Mouse (Mus musculus): ENCODE results near the gene Irgc1.
A peak's percentile ranks its signal among the peaks of the same experiment; 100 is the strongest.

Gene Irgc1

DNA sequence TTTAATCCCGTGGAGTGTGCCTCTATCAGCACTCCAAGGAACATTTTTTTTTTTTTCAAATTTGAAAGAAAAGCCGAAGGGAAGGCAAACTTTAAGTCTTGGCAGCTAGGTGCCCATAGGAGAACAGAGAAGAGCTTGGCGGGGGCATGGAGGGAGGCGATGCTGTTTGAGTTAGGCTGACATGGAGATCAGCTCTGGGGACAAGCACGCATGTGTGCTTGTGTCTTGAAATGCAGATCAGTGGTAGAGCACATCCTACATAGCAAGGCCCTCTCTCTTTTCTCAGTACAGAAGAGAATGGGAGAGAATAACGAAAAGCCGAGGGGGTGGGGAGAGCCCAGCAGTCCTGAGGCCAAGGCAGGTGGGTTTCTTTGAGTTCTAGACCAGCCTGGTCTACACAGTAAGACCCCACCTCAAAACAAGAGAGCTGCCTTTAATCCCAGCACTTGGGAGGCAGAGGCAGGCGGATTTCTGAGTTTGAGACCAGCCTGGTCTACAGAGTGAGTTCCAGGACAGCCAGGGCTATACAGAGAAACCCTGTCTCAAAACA is 53.7 kb downstream of the Irgc1 start:
- DNase-seq, result no peak

DNA sequence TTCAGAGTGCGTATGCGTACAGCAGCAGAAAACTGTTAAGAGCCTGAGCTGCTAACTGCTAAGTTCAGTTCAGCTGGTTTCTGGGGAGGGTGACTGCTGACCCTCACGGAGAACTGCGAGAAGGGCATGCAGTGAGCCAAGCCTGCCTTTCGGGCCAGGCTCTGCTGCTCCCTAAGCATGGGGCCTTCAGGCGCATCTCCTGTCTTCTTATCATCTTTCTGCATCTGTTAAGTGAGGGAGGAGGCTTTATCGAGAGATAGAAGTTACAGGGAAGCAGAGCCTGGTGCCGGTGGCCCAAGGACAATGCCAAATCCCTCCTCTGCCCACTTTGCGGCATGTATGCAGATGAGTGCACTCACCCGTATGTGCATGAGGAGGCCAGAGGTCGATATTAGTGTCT is 55.3 kb downstream of the Irgc1 start:
- DNase-seq, result no peak

DNA sequence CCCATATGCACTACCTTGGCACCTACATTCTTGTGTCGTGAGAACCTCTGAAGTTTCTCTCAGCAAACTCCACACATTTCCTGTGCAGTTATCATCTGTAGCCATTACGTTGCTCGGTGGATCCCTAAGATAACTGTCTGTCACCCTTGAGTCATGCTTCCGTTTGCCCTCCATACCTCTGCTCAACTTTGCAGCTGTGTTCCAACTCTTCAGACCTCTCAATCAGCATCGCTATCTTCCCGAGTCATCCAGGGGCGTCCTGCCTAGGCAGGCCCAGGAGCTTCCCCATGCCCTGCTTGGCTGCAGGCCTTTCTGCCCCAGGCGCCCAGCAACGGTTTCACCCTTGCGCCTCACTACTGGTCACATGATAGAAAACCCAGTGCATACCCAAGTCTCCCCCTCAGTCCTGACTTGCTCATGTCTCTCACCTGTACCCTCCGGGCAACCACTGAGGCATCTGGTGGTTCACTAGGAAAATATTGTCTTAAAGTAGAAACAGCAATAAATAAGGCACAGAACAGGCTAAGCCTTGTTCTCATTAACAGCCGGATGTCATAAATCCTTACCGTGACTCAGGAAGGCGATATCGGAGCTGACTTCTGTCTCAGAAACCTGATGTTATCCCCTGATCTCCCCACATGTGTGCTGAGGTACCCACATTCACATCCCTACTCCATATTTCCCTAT is 57.5 kb downstream of the Irgc1 start:
- no peak for DNase-seq

DNA sequence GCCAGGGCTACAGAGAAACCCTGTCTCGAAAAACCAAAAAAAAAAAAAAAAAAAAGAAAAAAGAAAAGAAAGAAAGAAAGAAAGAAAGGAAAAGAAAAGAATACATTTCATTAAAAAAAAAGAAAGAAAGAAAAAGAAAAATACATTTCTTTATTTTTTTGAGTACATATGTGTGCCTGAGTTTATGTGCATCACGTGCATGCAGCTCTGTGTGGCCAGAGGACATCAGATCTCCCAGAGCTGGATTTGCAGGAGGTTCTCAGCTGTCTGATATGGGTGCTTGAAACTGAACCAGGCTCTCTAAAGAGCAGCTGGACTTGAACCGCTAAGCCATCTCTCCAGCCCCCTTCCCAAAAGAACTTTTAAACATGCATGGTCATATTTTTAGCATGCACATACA is 58.0 kb downstream of the Irgc1 start:
- no peak for DNase-seq

DNA sequence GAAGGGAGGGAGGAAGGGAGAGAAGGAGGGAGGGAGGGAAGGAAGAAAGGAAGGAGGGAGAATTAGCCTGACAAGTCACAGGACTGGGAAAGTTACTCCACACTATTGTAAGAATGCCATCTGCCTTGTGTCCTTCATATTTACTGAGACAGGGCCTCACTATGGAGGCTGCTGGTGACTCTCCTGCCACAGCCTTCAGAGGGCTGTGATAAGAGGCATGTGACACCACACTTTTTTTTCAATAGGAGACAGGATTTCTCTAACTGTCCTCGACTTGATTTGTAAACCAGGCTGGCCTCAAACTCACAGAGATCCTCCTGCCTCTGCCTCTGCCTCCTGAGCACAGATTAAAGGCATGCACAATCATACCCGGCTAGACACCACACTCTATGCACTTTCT is 60.4 kb downstream of the Irgc1 start:
- no peak for DNase-seq

DNA sequence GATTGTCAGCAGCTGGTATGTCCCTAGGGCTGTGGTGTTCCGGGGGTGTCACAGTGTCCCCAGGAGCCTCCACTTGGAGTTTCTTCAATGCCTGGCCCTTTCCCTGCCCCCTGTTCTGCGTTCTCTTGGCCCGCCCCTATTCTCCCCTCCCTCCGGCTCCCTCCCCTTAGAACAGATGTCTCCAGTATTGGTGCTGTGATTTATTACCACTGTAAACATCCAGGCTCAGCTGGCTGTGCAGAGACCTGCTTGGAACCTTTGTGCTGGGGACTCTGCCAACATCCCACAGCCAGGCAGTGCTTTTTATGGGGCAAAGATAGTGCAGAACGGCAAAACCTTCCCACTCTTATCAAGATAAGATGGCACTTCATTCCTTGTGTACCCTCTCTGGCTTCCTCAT is 61.0 kb downstream of the Irgc1 start:
- peak; percentile 17 for DNase-seq

DNA sequence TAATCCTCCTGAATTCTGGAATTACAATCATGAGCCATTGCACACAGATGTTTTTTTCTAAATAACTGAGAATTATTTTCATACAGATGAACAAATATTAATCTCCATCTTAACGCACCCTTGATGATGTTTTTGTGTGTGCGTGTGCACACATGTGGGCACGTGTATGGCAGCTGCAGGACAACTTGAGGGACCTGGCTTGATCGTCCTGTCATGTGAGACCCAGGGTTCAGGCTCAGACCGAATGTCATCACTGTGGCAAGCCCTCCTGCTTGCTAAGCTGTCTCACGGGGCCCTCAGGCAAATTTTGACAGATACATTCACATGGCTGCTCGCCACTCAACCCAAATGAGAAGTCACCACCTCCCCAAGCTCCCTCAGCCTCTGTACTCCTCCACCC is 61.6 kb downstream of the Irgc1 start:
- peak; percentile 45 for DNase-seq

DNA sequence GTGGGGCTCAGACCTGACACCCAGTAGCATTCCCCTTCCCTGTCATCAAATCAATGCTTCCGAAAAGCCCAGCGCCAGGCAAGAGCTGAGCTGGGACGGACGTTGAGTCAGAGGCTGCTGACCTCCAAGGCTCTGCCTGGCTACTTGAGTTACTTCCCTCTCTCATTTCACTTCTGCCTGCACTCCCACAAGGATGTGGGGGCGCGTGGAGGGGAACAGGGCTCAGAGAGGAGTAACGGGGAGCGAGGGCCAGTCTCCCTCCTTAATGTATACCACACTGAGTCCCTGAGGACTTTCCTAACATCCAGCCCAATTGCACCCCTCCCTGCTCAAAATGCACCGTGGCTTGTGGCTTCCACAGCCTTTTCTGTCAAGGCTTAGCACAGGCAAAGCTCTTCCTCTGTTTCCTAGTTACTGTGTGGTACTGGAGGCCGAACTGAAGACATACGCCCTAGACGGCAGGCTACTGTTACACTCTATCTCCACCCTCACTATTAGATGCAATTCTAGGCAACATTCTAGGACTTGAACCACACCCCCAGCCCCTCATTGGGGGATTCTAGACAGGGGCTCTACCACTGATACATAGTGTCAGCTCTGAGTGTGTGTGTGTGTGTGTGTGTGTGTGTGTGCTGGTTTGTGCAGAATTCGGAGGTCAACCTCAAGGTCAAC is 62.4 kb downstream of the Irgc1 start:
- no peak for DNase-seq

DNA sequence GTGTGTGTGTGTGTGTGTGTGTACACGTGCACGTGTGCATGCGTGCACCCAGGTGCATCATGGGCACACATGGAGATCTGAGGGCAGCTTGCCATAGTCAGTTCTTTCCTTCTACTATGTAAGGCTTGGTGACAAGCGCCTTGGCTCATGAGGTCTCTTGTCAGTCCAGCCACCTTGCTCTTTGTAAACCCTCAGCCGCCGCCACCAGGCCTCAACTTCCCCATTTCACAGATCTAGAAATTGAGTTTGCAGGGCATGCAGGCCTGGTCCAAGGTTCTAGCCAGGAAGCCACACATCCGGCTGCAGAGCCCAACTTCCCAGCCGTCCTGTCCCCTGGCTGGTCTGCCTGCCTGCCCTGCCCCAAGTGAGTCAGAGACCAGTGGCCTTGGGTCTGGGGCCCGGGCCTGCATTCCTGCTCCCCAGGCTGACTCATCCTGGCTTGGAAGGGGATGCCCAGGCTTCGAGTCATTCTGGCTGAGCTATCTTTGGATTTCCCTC is 65.0 kb downstream of the Irgc1 start:
- no peak for DNase-seq

DNA sequence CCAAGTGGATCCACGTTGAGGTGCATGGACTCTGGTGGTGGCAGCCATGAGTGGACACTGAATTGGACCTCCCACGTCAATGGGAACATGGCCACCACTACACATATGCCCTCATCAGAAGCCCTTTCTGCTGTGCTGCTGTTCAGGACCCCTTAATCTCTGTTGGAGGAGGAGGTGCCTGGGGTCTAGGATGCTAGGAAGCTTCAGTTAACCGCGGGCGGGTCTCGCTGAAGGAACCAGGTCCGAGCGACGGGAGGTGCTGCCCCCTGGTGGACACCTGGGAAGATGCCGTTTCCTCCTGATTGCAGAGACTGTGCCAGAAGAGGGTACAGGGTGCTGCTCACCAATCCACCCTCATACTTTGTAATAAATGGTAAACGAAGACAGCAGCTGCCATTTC is 67.3 kb downstream of the Irgc1 start:
- peak; percentile 75 for DNase-seq

DNA sequence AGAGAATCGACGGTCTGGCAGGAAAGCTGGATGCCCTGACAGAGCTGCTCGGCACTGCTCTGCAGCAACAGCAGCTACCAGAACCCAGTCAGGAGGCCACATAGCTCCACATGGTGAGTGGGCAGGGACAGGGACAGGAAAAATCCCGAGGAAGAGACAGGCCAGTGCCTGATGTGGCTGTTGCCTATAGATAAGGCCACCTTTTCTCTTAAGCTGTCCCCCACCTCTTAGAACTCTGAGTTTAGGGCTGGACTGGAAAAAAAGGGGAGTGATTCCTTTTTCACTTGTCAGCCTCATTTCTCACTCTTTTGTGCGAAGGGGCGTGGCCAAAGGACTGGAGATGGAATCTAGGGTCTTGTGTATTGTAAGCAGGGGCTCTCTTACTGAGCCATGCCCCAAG is 68.0 kb downstream of the Irgc1 start:
- no peak for DNase-seq

DNA sequence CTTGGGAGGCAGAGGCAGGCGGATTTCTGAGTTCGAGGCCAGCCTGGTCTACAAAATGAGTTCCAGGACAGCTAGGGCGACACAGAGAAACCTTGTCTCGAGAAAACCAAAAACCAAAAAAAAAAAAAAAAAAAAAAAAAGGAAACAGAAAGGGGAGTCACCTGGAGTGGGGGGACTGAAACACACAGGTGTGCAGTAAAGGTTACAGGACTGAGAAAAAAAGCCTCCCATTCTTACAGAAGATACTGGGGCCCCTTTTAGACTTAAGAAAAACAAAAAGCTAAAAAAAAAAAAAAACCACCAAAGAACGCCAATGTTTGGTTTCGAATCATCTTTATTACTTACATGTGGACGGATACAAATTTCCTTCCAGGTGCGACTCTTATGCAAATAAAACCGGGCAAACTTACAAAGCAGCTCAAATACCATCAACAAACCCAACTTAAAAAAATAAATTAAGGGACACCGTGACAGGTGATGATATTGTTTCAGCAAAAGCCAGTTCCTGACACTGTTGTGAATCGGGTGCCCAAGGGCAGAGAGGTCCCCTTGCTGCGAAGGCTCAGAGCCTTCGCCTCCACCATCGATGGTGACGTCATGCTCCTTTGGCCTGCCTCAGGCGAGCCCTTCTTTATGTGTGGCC is 69.2 kb downstream of the Irgc1 start:
- DNase-seq, result no peak
